Mouse (Mus musculus) testis, postnatal 14 days (tissue): ENCODE measurements around the gene Slc7a11.

Source experiments
- DNase-seq: peaks from one replicate; pipeline ENCODE4 v3.0.0; 2021; ENCODE audit warnings: low spot score

Slc7a11 gene

DNA sequence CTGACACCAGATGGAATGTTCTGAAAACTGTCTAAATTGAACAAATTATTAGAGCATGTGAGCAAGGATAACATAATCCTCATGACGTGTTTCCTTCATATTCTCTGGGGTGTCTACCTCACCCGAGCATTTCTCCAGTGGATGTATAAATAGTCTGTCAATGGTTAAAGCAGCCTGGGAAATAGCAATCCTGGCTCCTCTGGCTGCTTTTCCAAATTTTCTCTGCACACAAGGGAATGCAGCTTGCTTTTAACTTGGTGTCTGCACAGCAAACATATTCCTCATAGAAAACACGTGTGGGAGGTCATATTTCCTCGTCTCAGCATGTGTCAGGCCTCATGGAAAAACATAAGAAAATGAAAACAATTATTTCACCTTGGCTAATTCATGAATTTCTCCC, 586.6 kb downstream of the Slc7a11 start:
- DNase-seq, result no peak

GRCm38 (mm10) chr3:49854277-49854676, 589.1 kb downstream of the Slc7a11 start:
- DNase-seq, result no peak

DNA sequence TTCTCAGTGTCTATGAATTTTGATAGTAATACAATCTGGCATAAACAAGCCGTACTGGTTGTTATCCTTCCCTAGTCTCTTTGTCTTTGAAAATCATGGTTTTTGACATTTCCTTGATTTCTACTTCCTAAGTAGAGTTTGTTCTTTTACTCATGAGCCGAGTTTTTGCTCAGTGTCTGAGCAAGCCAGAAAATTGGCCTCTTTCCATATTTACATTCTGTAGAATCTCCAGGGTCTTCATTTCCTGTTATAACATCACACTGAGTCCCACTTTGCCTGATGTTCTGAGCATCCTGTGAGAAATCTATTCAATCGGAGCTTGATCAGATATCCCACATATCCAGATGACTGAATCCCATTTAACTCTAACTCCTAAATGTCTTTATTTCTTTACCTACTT, 600.4 kb downstream of the Slc7a11 start:
- DNase-seq, result no peak
